Mouse (Mus musculus): Measurements from ENCODE around the gene Clcn2. TPM values are rescaled to one million over a fixed set of nuclear protein-coding genes. Genes with fewer than 3 reads are reported as not detected.

The Clcn2 gene
- total RNA-seq (2014; fragmentation: Nextera tagmentation) (16.7 and 29.1 TPM in 2 replicates), total RNA-seq (2017) (4.9 and 8.0 TPM in 2 replicates)

DNA sequence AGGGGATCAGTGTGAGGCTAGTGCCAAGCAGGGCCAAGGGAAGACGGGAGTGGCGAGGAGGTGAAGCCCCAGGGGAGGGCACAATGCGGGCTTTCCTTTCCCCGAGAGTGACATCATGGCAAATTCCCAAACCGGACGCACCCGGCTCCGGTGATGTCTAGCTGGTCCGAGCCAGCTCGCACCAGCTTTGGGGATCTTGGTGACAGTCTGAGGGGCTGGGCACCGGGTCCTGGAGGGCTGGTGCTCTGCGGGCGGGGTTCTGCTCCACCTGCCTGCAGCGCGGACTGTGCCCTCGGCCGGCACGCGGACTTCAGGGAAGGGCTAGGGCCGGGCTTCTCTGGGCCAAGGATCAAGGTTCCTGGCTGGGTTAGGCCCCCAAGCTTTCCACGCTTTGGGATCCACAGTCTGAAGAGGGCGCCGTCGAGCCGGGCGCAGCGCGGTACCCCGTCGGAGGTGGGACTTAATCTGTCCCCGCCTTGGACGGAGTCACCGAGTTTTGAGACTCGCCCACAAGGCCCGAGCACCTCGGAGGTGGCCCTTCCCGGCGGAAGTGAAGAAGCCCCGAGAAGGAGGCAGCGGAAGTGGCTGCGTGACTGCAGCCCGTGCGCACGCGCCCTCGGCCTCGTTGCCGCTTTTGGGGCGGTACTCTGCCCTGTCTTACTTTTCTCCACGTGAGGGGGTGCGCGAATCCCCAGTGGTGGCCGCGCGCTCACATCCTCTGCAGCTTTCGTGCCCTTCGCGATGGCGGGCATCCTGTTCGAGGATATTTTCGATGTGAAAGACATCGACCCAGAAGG is at the start of gene Clcn2, which contains the start of gene Polr2h:
Gene Clcn2, minus strand, starts transcription at position 566 of the 797 bp plus-strand sequence.
Gene Polr2h, plus strand, starts transcription at position 485 of the 797 bp plus-strand sequence.
- peak; percentile 90 for ATAC-seq (replicated peaks; ENCODE audit: low FRiP score, low TSS enrichment, poor library complexity, severe bottlenecking)

- ATAC-seq (replicated peaks; ENCODE audit: low FRiP score, low TSS enrichment, poor library complexity, severe bottlenecking): peak; percentile 34
Observed at GRCm38 (mm10) chr16:20765244-20765643, 47.7 kb upstream of the Clcn2 start.

- ATAC-seq (replicated peaks; ENCODE audit: low FRiP score, low TSS enrichment, poor library complexity, severe bottlenecking): no peak
Observed at GRCm38 (mm10) chr16:20761681-20762080, 44.1 kb upstream of the Clcn2 start.

GRCm38 (mm10) chr16:20757385-20757784 is 39.8 kb upstream of the Clcn2 start:
- ATAC-seq (replicated peaks; ENCODE audit: low FRiP score, low TSS enrichment, poor library complexity, severe bottlenecking): no peak

DNA sequence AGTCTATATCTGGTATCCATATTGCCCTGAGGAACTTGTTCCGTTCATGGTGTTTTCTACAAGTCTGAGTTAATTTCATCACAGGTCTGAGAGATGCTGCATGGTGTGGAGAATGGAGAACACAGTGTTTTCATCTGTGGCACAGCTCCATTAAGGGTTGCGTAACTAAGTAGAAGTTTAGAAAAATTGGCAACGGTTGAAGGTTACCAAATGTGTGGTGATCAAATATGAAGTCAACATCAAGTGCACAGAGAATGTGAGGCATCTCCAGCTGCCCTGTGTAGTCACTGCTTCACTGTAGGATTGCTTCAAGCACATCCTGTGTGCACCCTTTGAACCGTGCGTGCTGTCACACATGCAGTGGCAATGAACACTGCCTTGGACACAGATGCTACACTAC is 38.5 kb upstream of the Clcn2 start:
- ATAC-seq (replicated peaks; ENCODE audit: low FRiP score, low TSS enrichment, poor library complexity, severe bottlenecking): no peak

- no peak for ATAC-seq (replicated peaks; ENCODE audit: low FRiP score, low TSS enrichment, poor library complexity, severe bottlenecking)
Observed at GRCm38 (mm10) chr16:20750518-20750917, 33.0 kb upstream of the Clcn2 start.

DNA sequence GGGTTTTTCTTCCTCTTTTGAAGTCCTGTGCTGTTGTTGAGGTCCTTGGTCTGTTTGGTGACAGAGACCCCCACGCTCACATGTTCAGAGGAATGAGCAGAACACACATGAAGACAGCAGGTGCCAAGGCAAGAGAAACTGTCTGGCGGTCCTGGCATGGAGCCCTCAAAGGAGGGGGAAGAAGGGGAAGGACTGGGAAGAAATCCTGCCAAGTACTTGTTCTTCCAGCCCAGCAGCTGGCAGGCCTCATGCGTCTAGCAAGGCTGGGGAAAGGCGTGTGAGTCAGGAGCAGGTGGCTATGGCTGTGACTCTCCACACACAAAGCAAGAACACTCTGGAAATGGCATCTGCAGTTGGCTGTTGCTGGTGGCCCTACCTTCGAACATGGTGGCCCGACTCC is 29.1 kb upstream of the Clcn2 start:
- ATAC-seq (replicated peaks; ENCODE audit: low FRiP score, low TSS enrichment, poor library complexity, severe bottlenecking): no peak

DNA sequence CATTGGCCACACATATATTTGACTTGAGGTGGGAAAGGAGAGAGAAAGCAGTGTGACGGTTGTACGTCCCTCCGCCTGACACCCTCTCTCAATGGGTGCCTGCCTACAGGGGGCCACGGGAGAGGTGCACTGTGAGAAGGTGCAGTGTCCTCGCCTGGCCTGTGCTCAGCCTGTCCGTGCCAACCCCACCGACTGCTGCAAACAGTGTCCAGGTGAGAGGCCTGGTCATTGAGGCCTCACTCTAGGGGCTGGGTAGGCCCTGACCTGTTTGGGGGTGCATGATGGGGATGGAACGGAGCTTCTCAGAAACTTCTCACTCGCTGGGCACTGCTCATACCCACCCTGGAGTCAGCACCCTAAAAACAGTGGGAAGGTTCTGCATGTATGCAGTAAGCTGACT is 22.3 kb upstream of the Clcn2 start:
- no peak for ATAC-seq (replicated peaks; ENCODE audit: low FRiP score, low TSS enrichment, poor library complexity, severe bottlenecking)

DNA sequence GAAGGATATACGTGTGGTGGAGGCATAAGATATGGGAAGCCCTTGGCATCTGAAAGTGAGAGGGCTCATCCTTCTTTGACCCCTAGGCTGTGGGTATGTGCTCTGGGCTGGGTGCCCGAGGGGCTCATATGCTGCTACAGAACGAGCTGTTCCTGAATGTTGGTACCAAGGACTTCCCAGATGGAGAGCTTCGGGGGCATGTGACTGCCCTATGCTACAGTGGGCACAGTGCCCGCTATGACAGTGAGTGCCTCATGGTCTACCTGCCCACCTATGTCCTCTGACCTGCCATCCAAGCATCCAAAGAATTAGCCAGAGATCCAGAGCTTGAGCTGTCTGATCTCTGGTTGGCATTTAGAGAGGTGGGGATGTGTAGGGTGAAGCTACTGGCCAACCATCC is 19.3 kb upstream of the Clcn2 start:
- no peak for ATAC-seq (replicated peaks; ENCODE audit: low FRiP score, low TSS enrichment, poor library complexity, severe bottlenecking)

- no peak for ATAC-seq (replicated peaks; ENCODE audit: low FRiP score, low TSS enrichment, poor library complexity, severe bottlenecking)
Observed at GRCm38 (mm10) chr16:20736168-20736567, 18.6 kb upstream of the Clcn2 start.

DNA sequence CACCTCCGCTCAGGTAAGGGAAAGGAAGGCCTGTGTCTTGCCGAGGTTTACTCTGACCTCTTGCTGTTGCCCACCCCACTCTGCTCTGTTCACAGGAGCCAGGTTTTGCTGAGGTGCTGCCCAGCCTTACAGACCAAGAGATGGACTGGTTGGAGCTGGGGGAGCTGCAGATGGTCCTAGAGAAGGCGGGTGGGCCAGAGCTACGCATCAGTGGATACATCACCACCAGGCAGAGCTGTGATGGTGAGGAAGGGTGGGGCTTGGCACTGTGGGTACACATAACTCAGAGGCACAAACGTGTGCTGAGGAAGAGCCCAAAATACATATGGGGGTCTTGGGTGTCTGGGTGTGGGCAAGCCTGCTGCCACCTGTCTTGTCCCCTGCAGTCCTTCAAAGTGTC is 18.1 kb upstream of the Clcn2 start:
- ATAC-seq (replicated peaks; ENCODE audit: low FRiP score, low TSS enrichment, poor library complexity, severe bottlenecking): no peak

GRCm38 (mm10) chr16:20733731-20734730 is 16.5 kb upstream of the Clcn2 start, which contains the start of gene Thpo:
Gene Thpo, minus strand, starts transcription at chr16:20734511.
- no peak for ATAC-seq (replicated peaks; ENCODE audit: low FRiP score, low TSS enrichment, poor library complexity, severe bottlenecking)

GRCm38 (mm10) chr16:20732925-20733730 is 15.6 kb upstream of the Clcn2 start, which contains the start of gene Chrd:
Gene Chrd, plus strand, starts transcription at chr16:20733127.
- 0 out of 2 replicates have a peak, but pooled peaks have one; percentile 30 for ATAC-seq (replicated peaks; ENCODE audit: low FRiP score, low TSS enrichment, poor library complexity, severe bottlenecking)

DNA sequence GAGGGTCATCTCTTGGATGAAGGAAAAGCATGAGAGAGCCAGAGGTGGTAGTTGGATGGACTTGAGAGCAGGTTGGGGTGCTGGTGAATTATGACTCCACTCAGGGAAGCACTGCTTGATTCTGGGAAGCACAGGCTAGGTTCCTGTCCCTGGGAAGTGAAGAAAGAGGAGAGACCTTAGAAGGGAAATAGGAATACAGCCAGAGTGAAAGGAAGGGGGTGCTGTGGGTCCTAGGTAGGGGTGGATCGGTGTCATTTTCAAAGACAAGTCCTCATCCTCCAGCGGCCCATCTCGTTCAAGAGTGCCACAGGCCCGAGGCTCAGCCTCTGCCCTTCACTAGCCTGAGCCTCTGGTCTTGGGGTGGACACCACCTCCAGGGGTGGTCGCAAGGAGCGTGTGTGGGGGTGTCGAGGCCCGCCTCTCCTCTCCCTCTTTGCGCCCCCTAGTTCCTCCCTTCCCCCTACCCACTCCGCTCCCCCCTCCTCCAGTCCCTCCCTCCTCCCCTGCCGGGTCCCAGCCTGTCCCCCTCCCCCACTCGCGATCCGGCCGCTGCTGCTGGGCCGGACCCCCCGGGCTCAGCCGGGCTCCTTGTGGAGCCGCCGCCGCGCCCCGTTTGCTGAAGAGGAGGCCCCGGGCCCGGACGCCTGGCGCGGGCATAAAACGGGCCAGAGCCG is 14.8 kb upstream of the Clcn2 start:
- ATAC-seq (replicated peaks; ENCODE audit: low FRiP score, low TSS enrichment, poor library complexity, severe bottlenecking): no peak

DNA sequence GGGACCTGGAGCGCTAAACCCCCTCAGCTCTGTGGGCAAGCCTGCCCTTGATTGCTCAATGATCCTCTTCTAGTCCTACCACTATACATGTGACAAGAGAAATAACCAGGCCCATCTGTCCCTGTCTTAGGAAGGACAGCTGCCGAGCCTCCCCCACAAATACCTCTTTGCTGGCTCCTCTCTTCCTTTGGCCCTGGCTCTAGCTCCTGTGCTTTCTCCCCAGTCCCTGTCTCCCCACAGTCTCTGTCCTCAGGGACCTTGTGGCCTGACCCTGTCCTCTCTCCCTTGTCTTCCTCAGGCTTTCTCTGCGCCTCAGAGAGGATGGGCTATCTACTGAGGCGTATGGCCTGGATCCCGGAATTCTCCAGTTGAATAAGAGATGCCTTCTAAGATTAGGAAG is 14.1 kb upstream of the Clcn2 start:
- no peak for ATAC-seq (replicated peaks; ENCODE audit: low FRiP score, low TSS enrichment, poor library complexity, severe bottlenecking)

DNA sequence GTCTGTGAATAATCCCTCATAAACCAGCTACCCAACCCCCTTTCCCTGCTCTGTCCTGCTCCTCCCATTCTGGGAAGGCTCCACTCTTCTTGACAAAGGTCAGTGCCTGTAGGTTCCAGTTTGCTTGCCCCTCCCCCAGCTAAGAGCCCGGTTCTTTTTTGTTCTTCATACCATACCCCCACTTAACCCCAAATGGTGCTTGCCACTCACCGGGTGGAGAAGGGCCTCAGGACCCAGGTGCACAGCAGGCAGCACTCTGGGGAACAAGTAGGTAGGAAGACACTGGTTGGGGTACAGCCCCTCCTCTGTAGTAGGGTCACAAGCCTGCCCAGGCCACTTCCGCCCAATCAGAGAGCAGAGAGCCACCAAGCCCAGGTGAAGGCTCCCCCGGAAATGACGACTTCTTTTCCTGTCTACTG is 12.8 kb upstream of the Clcn2 start:
- no peak for ATAC-seq (replicated peaks; ENCODE audit: low FRiP score, low TSS enrichment, poor library complexity, severe bottlenecking)

DNA sequence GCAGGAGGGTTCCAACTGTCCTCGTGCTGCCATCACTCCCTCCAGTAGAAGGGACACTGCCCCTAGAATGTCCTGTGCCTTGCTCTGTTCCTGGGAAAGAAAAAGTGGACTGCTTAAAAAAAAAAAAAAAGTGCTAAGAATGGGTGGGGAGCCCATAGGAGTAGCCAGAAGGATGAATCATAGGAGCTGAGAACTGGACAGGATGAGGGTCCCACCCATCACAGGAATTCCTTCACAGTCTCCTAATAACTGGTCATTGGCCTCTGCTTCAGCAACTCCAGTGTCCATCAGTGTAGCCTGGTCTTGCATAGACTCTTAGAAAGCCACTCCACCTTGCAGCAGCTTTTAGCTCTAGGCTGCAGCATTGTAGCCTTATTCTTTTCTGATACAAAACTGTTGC is 8.8 kb upstream of the Clcn2 start:
- no peak for ATAC-seq (replicated peaks; ENCODE audit: low FRiP score, low TSS enrichment, poor library complexity, severe bottlenecking)

- no peak for ATAC-seq (replicated peaks; ENCODE audit: low FRiP score, low TSS enrichment, poor library complexity, severe bottlenecking)
Observed at GRCm38 (mm10) chr16:20725750-20726149, 8.2 kb upstream of the Clcn2 start.

DNA sequence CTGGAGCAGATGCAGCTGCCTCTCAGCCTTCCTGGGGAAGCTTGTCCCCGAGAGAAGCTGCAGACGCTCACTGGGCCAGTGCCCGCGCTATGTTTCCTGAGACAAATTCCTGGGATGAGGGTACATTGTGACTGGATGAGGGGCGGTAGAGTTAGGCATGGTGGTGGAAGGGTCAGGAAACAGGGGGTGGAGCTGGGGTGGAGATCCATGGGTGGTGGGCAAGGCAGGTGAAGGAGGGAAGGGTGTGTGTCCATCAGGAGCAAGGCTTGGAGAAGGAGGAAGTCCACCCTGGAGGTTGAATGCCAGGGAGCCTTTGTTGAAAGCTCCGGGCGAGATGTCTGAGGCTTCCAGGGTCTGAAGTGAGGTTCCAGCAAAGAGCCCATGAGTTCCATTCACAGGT is 7.8 kb upstream of the Clcn2 start:
- ATAC-seq (replicated peaks; ENCODE audit: low FRiP score, low TSS enrichment, poor library complexity, severe bottlenecking): no peak

Measured in megakaryocyte-erythroid progenitor cell, adult 5-6 weeks (primary cell).